Mouse (Mus musculus): ENCODE results near the gene Krt75. TPM values are rescaled to one million over a fixed set of nuclear protein-coding genes. Genes with fewer than 3 reads are reported as not detected.
"Not testable (repeated sequence)": the region's sequence is repeated elsewhere in the genome, so short reads cannot be mapped to it uniquely, and the experiment has no call there.

Krt75 gene
- total RNA-seq, 1 experiment from 2014 or later: not detected

- no peak for ATAC-seq (replicated peaks in 1 of 2; ENCODE audit: insufficient read depth in 1 of 2, low FRiP score in 2 of 2, low TSS enrichment in 1 of 2, low read depth in 1 of 2, poor library complexity in 2 of 2, severe bottlenecking in 2 of 2)
Observed at GRCm38 (mm10) chr15:101536054-101536850, 37.5 kb downstream of the Krt75 start.

GRCm38 (mm10) chr15:101532720-101533119 lies 41.0 kb downstream of the Krt75 start, which contains the start of gene Krt84:
TSS of gene Krt84 (minus strand) at chr15:101532820.
- ATAC-seq (replicated peaks in 1 of 2; ENCODE audit: insufficient read depth in 1 of 2, low FRiP score in 2 of 2, low TSS enrichment in 1 of 2, low read depth in 1 of 2, poor library complexity in 2 of 2, severe bottlenecking in 2 of 2): no peak

- ATAC-seq (replicated peaks in 1 of 2; ENCODE audit: insufficient read depth in 1 of 2, low FRiP score in 2 of 2, low TSS enrichment in 1 of 2, low read depth in 1 of 2, poor library complexity in 2 of 2, severe bottlenecking in 2 of 2): no peak
Observed at GRCm38 (mm10) chr15:101522556-101523232, 51.0 kb downstream of the Krt75 start.

GRCm38 (mm10) chr15:101519792-101520191 lies 53.9 kb downstream of the Krt75 start:
- no peak; a peak in 1 of 4 replicates for ATAC-seq (replicated peaks in 1 of 2; ENCODE audit: insufficient read depth in 1 of 2, low FRiP score in 2 of 2, low TSS enrichment in 1 of 2, low read depth in 1 of 2, poor library complexity in 2 of 2, severe bottlenecking in 2 of 2)

GRCm38 (mm10) chr15:101517161-101517560 lies 56.5 kb downstream of the Krt75 start, which contains the start of gene Gm49425:
TSS of gene Gm49425 (minus strand) at chr15:101517261.
- not testable (repeated sequence) for ATAC-seq (replicated peaks in 1 of 2; ENCODE audit: insufficient read depth in 1 of 2, low FRiP score in 2 of 2, low TSS enrichment in 1 of 2, low read depth in 1 of 2, poor library complexity in 2 of 2, severe bottlenecking in 2 of 2)

Other genes with a start within 250 kb of the Krt75 start
- 2.8 TPM in 2 replicates for gene Krt80, start 203.7 kb downstream of the Krt75 start, total RNA-seq (2017)
- 11.5 and 13.9 TPM in 2 replicates for gene Krt7, start 162.9 kb downstream of the Krt75 start, total RNA-seq (2017)
- 0.44 TPM in 1 of 2 replicates, not detected in the other for gene Krt87, start 135.1 kb downstream of the Krt75 start, total RNA-seq (2017)
- not detected in 2 replicates for gene Krt88, start 126.2 kb downstream of the Krt75 start, total RNA-seq (2017)
- not detected in 2 replicates for gene Krt81, start 110.2 kb downstream of the Krt75 start, total RNA-seq (2017)
- not detected in 2 replicates for gene Krt86, start 100.4 kb downstream of the Krt75 start, total RNA-seq (2017)
- 0.56 TPM in 1 of 2 replicates, not detected in the other for gene Krt83, start 82.4 kb downstream of the Krt75 start, total RNA-seq (2017)
- not detected in 2 replicates for gene Gm49425, start 56.6 kb downstream of the Krt75 start, total RNA-seq (2017)
- gene Krt84, start 41.1 kb downstream of the Krt75 start, total RNA-seq (2017): not detected in 2 replicates
- not detected in 2 replicates for gene Krt82, start 23.2 kb downstream of the Krt75 start, total RNA-seq (2017)
- not detected in 2 replicates for gene Krt90, start 11.0 kb downstream of the Krt75 start, total RNA-seq (2017)
- not detected in 2 replicates for gene Gm5414, start 54.3 kb upstream of the Krt75 start, total RNA-seq (2017)
- gene Gm5478, start 73.5 kb upstream of the Krt75 start, total RNA-seq (2017): 0.10 TPM in 1 of 2 replicates, not detected in the other
- not detected in 2 replicates for gene Krt6b, start 106.4 kb upstream of the Krt75 start, total RNA-seq (2017)
- not detected in 2 replicates for gene Krt6a, start 120.4 kb upstream of the Krt75 start, total RNA-seq (2017)
- not detected in 2 replicates for gene Krt5, start 139.0 kb upstream of the Krt75 start, total RNA-seq (2017)
- gene Krt71, start 169.2 kb upstream of the Krt75 start, total RNA-seq (2017): not detected in 2 replicates
- not detected in 2 replicates for gene Krt72, start 212.6 kb upstream of the Krt75 start, total RNA-seq (2017)
- gene Krt73, start 228.4 kb upstream of the Krt75 start, total RNA-seq (2017): not detected in 2 replicates
- gene Krt2, start 244.3 kb upstream of the Krt75 start, total RNA-seq (2017): not detected in 2 replicates

Measured in hematopoietic stem cell, adult 5-6 weeks (primary cell).